Mouse (Mus musculus): ENCODE results near the gene Znhit1. TPM values are rescaled to one million over a fixed set of nuclear protein-coding genes. Genes with fewer than 3 reads are reported as not detected.
"Not testable (repeated sequence)": the region's sequence is repeated elsewhere in the genome, so short reads cannot be mapped to it uniquely, and the experiment has no call there.

The Znhit1 gene
- polyA plus RNA-seq, 1 experiment from 2014 or later: 93.4 TPM

DNA sequence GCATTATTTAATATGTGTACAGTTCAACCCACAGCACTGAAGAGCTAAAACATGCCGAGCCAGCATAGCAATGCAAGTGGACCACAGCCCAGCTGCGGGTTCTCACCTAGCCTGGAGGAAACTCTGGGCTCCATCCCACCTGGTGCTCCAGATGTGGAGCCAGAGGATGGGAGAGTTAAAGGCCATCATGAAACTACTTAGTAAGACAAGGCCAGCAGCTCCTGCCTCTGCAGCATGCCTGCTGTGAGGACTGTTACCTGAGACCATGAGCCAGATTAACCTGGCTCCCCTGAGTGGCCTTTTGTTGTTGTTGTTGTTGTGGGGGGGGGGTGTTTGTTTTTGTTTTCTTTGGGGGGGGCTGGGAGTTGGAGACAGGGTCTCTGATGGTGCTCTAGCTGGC, 44.4 kb downstream of the Znhit1 start:
- no peaks in the 10 kb centered on the region for H3K9me3 ChIP-seq (ENCODE audit: control insufficient read depth, low read length)
- no peaks in the 10 kb centered on the region for H3K27me3 ChIP-seq (ENCODE audit: control insufficient read depth, insufficient read depth, low read length)
- no peaks in the 10 kb centered on the region; the same call in 1 of the 2 replicates for H3K4me1 ChIP-seq (replicated peaks; ENCODE audit: control insufficient read depth, insufficient read depth, low read length)
- H3K4me3 ChIP-seq (ENCODE audit: low read depth, low read length): no peak overlapping the region
- no peak overlapping the region for H3K9ac ChIP-seq (ENCODE audit: low read length)
- no peak overlapping the region for H3K27ac ChIP-seq (ENCODE audit: low read depth, low read length)
- 86% methylated on average over 2 of the region's 2 CpGs for WGBS
- ATAC-seq (replicated peaks; ENCODE audit: low FRiP score) (no peak), DNase-seq (ENCODE audit: low spot score) (no peak)
- no peaks in the 10 kb centered on the region for H3K36me3 ChIP-seq (ENCODE audit: control insufficient read depth, insufficient read depth, low read length)
- H3K4me2 ChIP-seq (ENCODE audit: low read depth, low read length, severe bottlenecking): no peak overlapping the region

DNA sequence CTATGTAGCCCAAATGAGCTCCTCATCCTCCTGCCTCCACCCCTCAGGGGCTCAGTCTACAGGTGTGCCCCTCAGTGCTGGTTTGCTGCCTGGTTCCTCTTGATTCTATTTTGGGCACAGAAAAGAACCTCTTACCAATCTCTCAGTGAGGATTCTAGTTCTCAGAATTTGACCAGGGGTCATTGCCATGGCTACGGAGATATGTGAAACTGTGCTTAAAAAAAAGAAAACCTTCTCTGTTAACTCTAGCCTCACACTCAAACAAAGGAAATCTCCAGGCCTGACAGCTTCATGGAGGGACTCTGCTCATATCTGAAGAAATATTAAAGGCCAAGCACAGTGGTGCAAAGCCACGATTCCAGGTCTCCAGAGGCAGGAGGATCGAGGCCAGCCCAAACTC, 45.0 kb downstream of the Znhit1 start:
- H3K27ac ChIP-seq (ENCODE audit: low read depth, low read length): no peak overlapping the region
- no peak overlapping the region for H3K4me2 ChIP-seq (ENCODE audit: low read depth, low read length, severe bottlenecking)
- H3K36me3 ChIP-seq (ENCODE audit: control insufficient read depth, insufficient read depth, low read length): no peaks in the 10 kb centered on the region
- H3K4me1 ChIP-seq (replicated peaks; ENCODE audit: control insufficient read depth, insufficient read depth, low read length): no peaks in the 10 kb centered on the region; the same call in 1 of the 2 replicates
- H3K4me3 ChIP-seq (ENCODE audit: low read depth, low read length): no peak overlapping the region
- no peak overlapping the region for H3K9ac ChIP-seq (ENCODE audit: low read length)
- no peak for ATAC-seq (replicated peaks; ENCODE audit: low FRiP score)
- H3K9me3 ChIP-seq (ENCODE audit: control insufficient read depth, low read length): no peaks in the 10 kb centered on the region
- DNase-seq (ENCODE audit: low spot score): no peak
- WGBS: 78% methylated on average over 3 of the region's 3 CpGs
- H3K27me3 ChIP-seq (ENCODE audit: control insufficient read depth, insufficient read depth, low read length): no peaks in the 10 kb centered on the region

DNA sequence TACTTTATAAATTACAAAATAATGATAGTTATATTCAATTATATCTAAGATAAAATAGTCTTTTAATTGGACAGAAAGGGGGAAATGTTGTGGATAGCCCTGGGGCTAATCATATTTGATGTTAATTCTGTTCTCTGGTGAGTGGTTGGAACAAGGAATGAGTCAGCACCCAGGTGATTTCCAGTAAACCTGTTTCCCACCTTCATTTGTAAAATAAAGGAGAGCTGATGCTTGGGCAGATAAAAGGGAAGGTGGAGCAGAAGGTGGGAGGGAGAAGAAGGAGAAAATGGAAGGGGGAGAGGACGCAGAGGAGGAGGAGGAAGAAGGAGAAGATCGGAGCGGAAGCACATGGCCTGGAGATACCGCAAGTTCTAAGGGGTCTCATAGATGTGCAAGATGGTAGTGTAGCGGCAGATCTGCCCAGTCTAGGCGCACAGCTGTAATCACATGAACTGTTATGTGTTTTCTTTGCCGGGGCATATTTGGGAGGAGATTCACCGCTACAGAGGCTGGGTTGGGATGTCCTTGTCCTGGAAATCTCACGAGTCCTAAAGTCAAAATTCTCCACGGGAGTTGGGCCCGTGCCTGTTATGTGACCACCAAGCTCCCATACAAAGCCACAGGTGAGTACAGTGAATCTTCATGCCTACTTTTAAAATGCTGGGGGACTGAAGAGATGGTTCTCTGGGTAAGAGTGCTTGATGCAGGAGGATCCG, 46.8 kb downstream of the Znhit1 start:
- Histone ChIP-seq H3K27me3 (ENCODE audit: control insufficient read depth, insufficient read depth, low read length) (no peaks in the 10 kb centered on the region), H3K27ac (ENCODE audit: low read depth, low read length) (no peak overlapping the region), H3K9me3 (ENCODE audit: control insufficient read depth, low read length) (no peaks in the 10 kb centered on the region), H3K4me3 (ENCODE audit: low read depth, low read length) (no peak overlapping the region), H3K4me2 (ENCODE audit: low read depth, low read length, severe bottlenecking) (no peak overlapping the region), H3K36me3 (ENCODE audit: control insufficient read depth, insufficient read depth, low read length) (no peaks in the 10 kb centered on the region), H3K4me1 (replicated peaks; ENCODE audit: control insufficient read depth, insufficient read depth, low read length) (no peaks in the 10 kb centered on the region; the same call in 1 of the 2 replicates), H3K9ac (ENCODE audit: low read length) (no peak overlapping the region)
- ATAC-seq (replicated peaks; ENCODE audit: low FRiP score) (no peak), DNase-seq (ENCODE audit: low spot score) (no peak)
- WGBS: 90% methylated on average over 12 of the region's 12 CpGs

DNA sequence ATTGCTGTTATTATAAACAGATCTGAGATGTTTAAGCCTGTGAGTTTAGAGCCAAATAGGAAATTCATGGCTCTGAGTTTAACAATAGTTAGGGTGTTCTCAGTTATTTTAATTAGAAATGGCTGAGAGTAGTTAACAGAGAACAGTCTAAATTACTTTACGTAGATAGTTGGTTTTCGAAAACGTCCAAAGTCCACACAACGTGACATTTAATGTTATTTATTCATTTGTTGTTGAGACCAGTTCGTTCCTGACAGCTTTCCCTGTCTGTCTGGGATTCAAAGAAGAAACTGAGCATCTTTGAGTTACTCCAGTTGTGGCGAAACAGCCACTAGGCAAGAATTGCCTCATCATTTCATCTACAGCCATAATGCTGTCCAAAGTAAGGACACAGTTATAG, 47.8 kb downstream of the Znhit1 start:
- not testable (repeated sequence) for H3K27me3 ChIP-seq (ENCODE audit: control insufficient read depth, insufficient read depth, low read length); H3K4me2 ChIP-seq (ENCODE audit: low read depth, low read length, severe bottlenecking); H3K4me1 ChIP-seq (replicated peaks; ENCODE audit: control insufficient read depth, insufficient read depth, low read length); H3K9me3 ChIP-seq (ENCODE audit: control insufficient read depth, low read length); H3K27ac ChIP-seq (ENCODE audit: low read depth, low read length); H3K36me3 ChIP-seq (ENCODE audit: control insufficient read depth, insufficient read depth, low read length); DNase-seq (ENCODE audit: low spot score); ATAC-seq (replicated peaks; ENCODE audit: low FRiP score); H3K9ac ChIP-seq (ENCODE audit: low read length); H3K4me3 ChIP-seq (ENCODE audit: low read depth, low read length)
- 88% methylated on average over 6 of the region's 6 CpGs for WGBS

DNA sequence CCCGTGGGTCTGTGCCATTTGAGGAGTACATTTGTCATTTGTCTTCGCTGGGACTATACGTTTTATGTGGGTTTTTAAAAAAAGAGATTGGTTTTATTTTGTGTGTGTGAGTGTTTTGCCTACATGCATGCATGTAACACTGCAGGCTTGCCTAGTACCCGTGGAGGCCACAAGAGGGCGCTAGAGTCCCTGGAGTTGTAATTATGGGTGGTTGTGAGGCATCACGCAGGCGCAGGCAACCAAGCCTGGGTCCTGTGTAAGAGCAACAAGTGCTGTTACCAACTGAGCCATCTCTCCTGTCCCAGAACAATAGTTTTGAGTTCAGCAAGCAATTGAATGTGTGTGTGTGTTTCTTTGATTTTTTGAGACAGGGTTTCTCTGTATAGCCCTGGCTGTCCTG, 48.5 kb downstream of the Znhit1 start:
- ATAC-seq (replicated peaks; ENCODE audit: low FRiP score) (no peak), DNase-seq (ENCODE audit: low spot score) (no peak)
- Histone ChIP-seq H3K4me1 (replicated peaks; ENCODE audit: control insufficient read depth, insufficient read depth, low read length) (no peaks in the 10 kb centered on the region; the same call in 1 of the 2 replicates), H3K9me3 (ENCODE audit: control insufficient read depth, low read length) (no peaks in the 10 kb centered on the region), H3K4me3 (ENCODE audit: low read depth, low read length) (no peak overlapping the region), H3K9ac (ENCODE audit: low read length) (no peak overlapping the region), H3K4me2 (ENCODE audit: low read depth, low read length, severe bottlenecking) (no peak overlapping the region), H3K27me3 (ENCODE audit: control insufficient read depth, insufficient read depth, low read length) (no peaks in the 10 kb centered on the region), H3K27ac (ENCODE audit: low read depth, low read length) (no peak overlapping the region), H3K36me3 (ENCODE audit: control insufficient read depth, insufficient read depth, low read length) (no peaks in the 10 kb centered on the region)
- WGBS: 65% methylated on average over 7 of the region's 7 CpGs

DNA sequence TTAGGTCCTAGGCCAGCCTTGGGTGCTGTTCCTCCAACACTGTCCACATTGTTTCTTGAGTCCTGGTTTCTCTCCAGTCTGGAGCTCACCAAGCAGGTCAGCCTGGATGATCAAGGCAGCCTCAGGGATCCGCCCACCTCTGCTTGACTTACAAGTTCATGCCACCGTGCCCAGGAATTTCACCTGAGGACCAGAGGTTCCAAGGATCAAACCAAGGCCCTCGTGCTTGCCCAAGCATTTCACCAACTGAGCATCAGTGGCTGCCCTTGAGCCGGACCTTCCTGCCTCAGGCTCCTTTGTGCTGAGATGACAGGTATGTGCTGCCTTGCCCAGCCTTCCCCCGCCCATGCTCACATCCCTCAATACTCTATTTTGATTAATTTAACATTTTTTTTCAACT, 50.2 kb downstream of the Znhit1 start:
- H3K4me2 ChIP-seq (ENCODE audit: low read depth, low read length, severe bottlenecking): no peak overlapping the region
- no peak overlapping the region for H3K27ac ChIP-seq (ENCODE audit: low read depth, low read length)
- no peaks in the 10 kb centered on the region for H3K9me3 ChIP-seq (ENCODE audit: control insufficient read depth, low read length)
- ATAC-seq (replicated peaks; ENCODE audit: low FRiP score): no peak
- DNase-seq (ENCODE audit: low spot score): no peak
- H3K36me3 ChIP-seq (ENCODE audit: control insufficient read depth, insufficient read depth, low read length): no peaks in the 10 kb centered on the region
- H3K4me3 ChIP-seq (ENCODE audit: low read depth, low read length): no peak overlapping the region
- H3K9ac ChIP-seq (ENCODE audit: low read length): no peak overlapping the region
- WGBS: 88% methylated on average over 5 of the region's 5 CpGs
- H3K4me1 ChIP-seq (replicated peaks; ENCODE audit: control insufficient read depth, insufficient read depth, low read length): no peaks in the 10 kb centered on the region; the same call in 1 of the 2 replicates
- no peaks in the 10 kb centered on the region for H3K27me3 ChIP-seq (ENCODE audit: control insufficient read depth, insufficient read depth, low read length)

DNA sequence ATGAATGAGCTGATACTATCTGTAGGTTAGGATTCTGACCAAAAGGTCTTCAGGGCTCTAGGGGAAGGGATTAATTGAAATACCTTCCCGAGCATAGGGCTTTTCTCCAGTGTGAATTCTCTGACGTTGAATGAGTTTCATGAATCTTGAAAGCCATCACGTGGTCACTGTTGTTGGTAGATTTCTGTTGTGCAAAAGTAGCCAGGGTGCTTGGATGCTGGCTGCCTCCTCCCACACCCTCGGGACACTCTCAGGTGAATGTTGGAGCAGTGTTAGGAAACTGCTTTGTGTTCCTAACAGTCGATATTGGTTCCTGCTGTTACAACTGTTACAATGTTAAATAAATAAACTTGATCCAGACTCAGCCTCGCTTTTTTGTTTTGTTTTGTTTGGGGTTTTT, 51.1 kb downstream of the Znhit1 start:
- no peak overlapping the region for H3K4me3 ChIP-seq (ENCODE audit: low read depth, low read length)
- no peak overlapping the region for H3K9ac ChIP-seq (ENCODE audit: low read length)
- H3K4me1 ChIP-seq (replicated peaks; ENCODE audit: control insufficient read depth, insufficient read depth, low read length): no peaks in the 10 kb centered on the region
- no peak overlapping the region for H3K4me2 ChIP-seq (ENCODE audit: low read depth, low read length, severe bottlenecking)
- no peak for DNase-seq (ENCODE audit: low spot score)
- ATAC-seq (replicated peaks; ENCODE audit: low FRiP score): no peak
- WGBS: 91% methylated on average over 6 of the region's 6 CpGs
- H3K9me3 ChIP-seq (ENCODE audit: control insufficient read depth, low read length): no peaks in the 10 kb centered on the region
- H3K27me3 ChIP-seq (ENCODE audit: control insufficient read depth, insufficient read depth, low read length): no peaks in the 10 kb centered on the region
- no peak overlapping the region for H3K27ac ChIP-seq (ENCODE audit: low read depth, low read length)
- H3K36me3 ChIP-seq (ENCODE audit: control insufficient read depth, insufficient read depth, low read length): no peaks in the 10 kb centered on the region

DNA sequence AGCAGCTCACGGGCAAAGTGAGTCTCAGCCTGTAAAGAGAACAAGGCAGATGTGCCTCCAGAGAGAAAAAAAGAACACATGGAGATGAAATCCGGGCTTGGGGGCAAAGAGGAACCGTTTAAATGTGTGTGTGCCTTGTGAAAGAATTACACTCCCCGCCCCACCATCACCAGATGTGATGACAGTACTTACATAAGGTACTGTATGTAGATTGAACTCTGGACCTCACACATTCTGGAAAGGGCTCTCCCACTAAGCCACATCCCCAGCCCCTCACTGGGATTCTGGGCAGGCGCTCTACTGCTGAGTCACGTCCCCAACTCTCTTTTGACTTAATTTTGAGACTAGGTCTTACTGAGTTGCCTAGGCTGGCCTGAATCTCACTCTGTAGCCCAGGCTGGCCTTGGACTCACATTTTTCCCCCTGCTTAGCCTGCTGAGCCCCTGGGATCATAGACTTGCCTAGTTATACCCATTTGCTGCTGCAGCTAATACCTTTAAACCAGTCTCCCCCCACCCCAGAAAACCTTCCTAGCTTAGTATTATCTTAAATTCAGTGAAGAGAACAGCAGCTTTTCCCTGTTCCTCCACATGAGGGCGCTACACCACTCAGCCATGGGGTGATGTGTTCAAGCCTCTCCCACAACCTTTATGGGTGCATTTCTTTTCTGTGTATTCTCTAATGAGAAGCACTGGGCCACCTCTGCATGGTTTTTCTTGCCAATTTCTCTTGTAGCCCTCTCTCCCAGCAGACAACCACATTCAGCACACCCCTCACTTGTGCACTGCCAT, 51.7 kb downstream of the Znhit1 start:
- H3K9ac ChIP-seq (ENCODE audit: low read length): no peak overlapping the region
- H3K4me2 ChIP-seq (ENCODE audit: low read depth, low read length, severe bottlenecking): no peak overlapping the region
- no peak overlapping the region for H3K4me3 ChIP-seq (ENCODE audit: low read depth, low read length)
- no peaks in the 10 kb centered on the region for H3K36me3 ChIP-seq (ENCODE audit: control insufficient read depth, insufficient read depth, low read length)
- H3K27ac ChIP-seq (ENCODE audit: low read depth, low read length): no peak overlapping the region
- H3K27me3 ChIP-seq (ENCODE audit: control insufficient read depth, insufficient read depth, low read length): no peaks in the 10 kb centered on the region
- ATAC-seq (replicated peaks; ENCODE audit: low FRiP score) (no peak), DNase-seq (ENCODE audit: low spot score) (no peak)
- WGBS: 64% methylated on average over 7 of the region's 7 CpGs
- no peaks in the 10 kb centered on the region for H3K9me3 ChIP-seq (ENCODE audit: control insufficient read depth, low read length)
- no peaks in the 10 kb centered on the region for H3K4me1 ChIP-seq (replicated peaks; ENCODE audit: control insufficient read depth, insufficient read depth, low read length)
